Mouse (Mus musculus): ENCODE measurements at regions not wholly inside any gene's neighbourhood (a gene's known extent, or its start where the extent isn't known, plus 50 kb on each side); places are given as distances from the start of the nearest gene placed in this dataset.

- Histone ChIP-seq H3K4me1 (ENCODE audit: control insufficient read depth, insufficient read depth, low read length) (no peaks in the 10 kb centered on the region; the same call in 1 of the 2 replicates), H3K27ac (ENCODE audit: insufficient read depth, low read length) (no peak overlapping the region), H3K4me3 (ENCODE audit: insufficient read depth, low read length) (no peak overlapping the region)
- TF ChIP-seq CTCF (IDR thresholded peaks at IDR 0.05; ENCODE audit: borderline replicate concordance, insufficient read depth, low read length) (no peak), POLR2A (IDR thresholded peaks at IDR 0.05; ENCODE audit: low read depth, low read length) (no peak)
Measured at GRCm38 (mm10) chr10:92625781-92626180, 96.4 kb downstream of the Nedd1 start.

- Histone ChIP-seq H3K4me3 (ENCODE audit: insufficient read depth, low read length) (no peak overlapping the region), H3K27ac (ENCODE audit: insufficient read depth, low read length) (no peak overlapping the region), H3K4me1 (ENCODE audit: control insufficient read depth, insufficient read depth, low read length) (no peaks in the 10 kb centered on the region)
- TF ChIP-seq POLR2A (IDR thresholded peaks at IDR 0.05; ENCODE audit: low read depth, low read length) = no peak
- TF ChIP-seq CTCF (IDR thresholded peaks at IDR 0.05; ENCODE audit: borderline replicate concordance, insufficient read depth, low read length) = no peak
Measured at GRCm38 (mm10) chr10:92615684-92616379, 106.4 kb downstream of the Nedd1 start.

GRCm38 (mm10) chr10:92614341-92614740 lies 107.9 kb downstream of the Nedd1 start:
- Histone ChIP-seq H3K27ac (ENCODE audit: insufficient read depth, low read length) (no peak overlapping the region; the same call in 1 of the 2 replicates), H3K4me3 (ENCODE audit: insufficient read depth, low read length) (no peak overlapping the region), H3K4me1 (ENCODE audit: control insufficient read depth, insufficient read depth, low read length) (no peaks in the 10 kb centered on the region)
- TF ChIP-seq POLR2A (IDR thresholded peaks at IDR 0.05; ENCODE audit: low read depth, low read length) = no peak
- TF ChIP-seq CTCF (IDR thresholded peaks at IDR 0.05; ENCODE audit: borderline replicate concordance, insufficient read depth, low read length) = no peak

GRCm38 (mm10) chr10:92611060-92611459 lies 111.2 kb downstream of the Nedd1 start:
- no peak overlapping the region for H3K4me3 ChIP-seq (ENCODE audit: insufficient read depth, low read length)
- H3K27ac ChIP-seq (ENCODE audit: insufficient read depth, low read length) = no peak overlapping the region
- H3K4me1 ChIP-seq (ENCODE audit: control insufficient read depth, insufficient read depth, low read length) = no peaks in the 10 kb centered on the region
- TF ChIP-seq CTCF (IDR thresholded peaks at IDR 0.05; ENCODE audit: borderline replicate concordance, insufficient read depth, low read length) (no peak), POLR2A (IDR thresholded peaks at IDR 0.05; ENCODE audit: low read depth, low read length) (no peak)

GRCm38 (mm10) chr10:92606761-92607160 lies 115.5 kb downstream of the Nedd1 start:
- no peak for TF ChIP-seq CTCF (IDR thresholded peaks at IDR 0.05; ENCODE audit: borderline replicate concordance, insufficient read depth, low read length)
- TF ChIP-seq POLR2A (IDR thresholded peaks at IDR 0.05; ENCODE audit: low read depth, low read length) = no peak
- no peak overlapping the region for H3K27ac ChIP-seq (ENCODE audit: insufficient read depth, low read length)
- no peak overlapping the region for H3K4me3 ChIP-seq (ENCODE audit: insufficient read depth, low read length)
- no peaks in the 10 kb centered on the region for H3K4me1 ChIP-seq (ENCODE audit: control insufficient read depth, insufficient read depth, low read length)

- Histone ChIP-seq H3K4me1 (ENCODE audit: control insufficient read depth, insufficient read depth, low read length) (no peaks in the 10 kb centered on the region), H3K27ac (ENCODE audit: insufficient read depth, low read length) (no peak overlapping the region), H3K4me3 (ENCODE audit: insufficient read depth, low read length) (no peak overlapping the region)
- TF ChIP-seq POLR2A (IDR thresholded peaks at IDR 0.05; ENCODE audit: low read depth, low read length) = no peak
- no peak for TF ChIP-seq CTCF (IDR thresholded peaks at IDR 0.05; ENCODE audit: borderline replicate concordance, insufficient read depth, low read length)
Measured at GRCm38 (mm10) chr10:92605646-92606045, 116.6 kb downstream of the Nedd1 start.

- Histone ChIP-seq H3K4me1 (ENCODE audit: control insufficient read depth, insufficient read depth, low read length) (peaks cover 5% of the 10 kb centered on the region), H3K27ac (ENCODE audit: insufficient read depth, low read length) (no peak overlapping the region)
- TF ChIP-seq CTCF (IDR thresholded peaks at IDR 0.05; ENCODE audit: borderline replicate concordance, insufficient read depth, low read length) = no peak
- TF ChIP-seq POLR2A (IDR thresholded peaks at IDR 0.05; ENCODE audit: low read depth, low read length) = no peak
Measured at GRCm38 (mm10) chr10:92600116-92600515, 122.1 kb downstream of the Nedd1 start.

GRCm38 (mm10) chr10:92595496-92596355 lies 126.5 kb downstream of the Nedd1 start:
- Histone ChIP-seq H3K4me1 (ENCODE audit: control insufficient read depth, insufficient read depth, low read length) (peaks cover 5% of the 10 kb centered on the region), H3K4me3 (ENCODE audit: insufficient read depth, low read length) (no peak overlapping the region), H3K27ac (ENCODE audit: insufficient read depth, low read length) (no peak overlapping the region; the same call in 1 of the 2 replicates)
- TF ChIP-seq CTCF (IDR thresholded peaks at IDR 0.05; ENCODE audit: borderline replicate concordance, insufficient read depth, low read length) = no peak
- no peak for TF ChIP-seq POLR2A (IDR thresholded peaks at IDR 0.05; ENCODE audit: low read depth, low read length)

More at GRCm38 (mm10) chr10:92600116-92600515, 122.1 kb downstream of the Nedd1 start:
- H3K4me3 ChIP-seq (ENCODE audit: insufficient read depth, low read length) = no peak overlapping the region

- peaks cover 5% of the 10 kb centered on the region for H3K4me1 ChIP-seq (ENCODE audit: control insufficient read depth, insufficient read depth, low read length)
- no peak overlapping the region for H3K4me3 ChIP-seq (ENCODE audit: insufficient read depth, low read length)
- H3K27ac ChIP-seq (ENCODE audit: insufficient read depth, low read length) = no peak overlapping the region
- no peak for TF ChIP-seq CTCF (IDR thresholded peaks at IDR 0.05; ENCODE audit: borderline replicate concordance, insufficient read depth, low read length)
Measured at GRCm38 (mm10) chr10:92593947-92594460, 128.2 kb downstream of the Nedd1 start.

- Histone ChIP-seq H3K4me3 (ENCODE audit: insufficient read depth, low read length) (no peak overlapping the region), H3K27ac (ENCODE audit: insufficient read depth, low read length) (no peak overlapping the region), H3K4me1 (ENCODE audit: control insufficient read depth, insufficient read depth, low read length) (no peaks in the 10 kb centered on the region)
- TF ChIP-seq POLR2A (IDR thresholded peaks at IDR 0.05; ENCODE audit: low read depth, low read length) (no peak), CTCF (IDR thresholded peaks at IDR 0.05; ENCODE audit: borderline replicate concordance, insufficient read depth, low read length) (no peak)
Measured at GRCm38 (mm10) chr10:92578872-92579271, 143.3 kb downstream of the Nedd1 start.
